Mouse (Mus musculus): ENCODE measurements at regions not wholly inside any gene's neighbourhood (a gene's known extent, or its start where the extent isn't known, plus 50 kb on each side); places are given as distances from the start of the nearest gene placed in this dataset.

GRCm38 (mm10) chr9:115367808-115368207 lies 57.6 kb upstream of the Stt3b start:
- TF ChIP-seq SRF (IDR thresholded peaks at IDR 0.05; ENCODE audit: control insufficient read depth, insufficient read length, low read depth) (no peak), CEBPB (IDR thresholded peaks at IDR 0.05; ENCODE audit: insufficient read depth, poor library complexity, severe bottlenecking) (no peak), MYOG (IDR thresholded peaks at IDR 0.05; ENCODE audit: control insufficient read depth in 1 of 3, insufficient read depth in 1 of 3, insufficient read length in 2 of 3, low read depth in 2 of 3) (no peak), MYOD1 (IDR thresholded peaks at IDR 0.05; ENCODE audit: control insufficient read depth in 1 of 3, insufficient read length in 2 of 3, low read depth in 2 of 3) (no peak), REST (IDR thresholded peaks at IDR 0.05; ENCODE audit: insufficient read depth, insufficient read length) (no peak), E2F4 (IDR thresholded peaks at IDR 0.05; ENCODE audit: insufficient read depth) (no peak), MAX (IDR thresholded peaks at IDR 0.05; ENCODE audit: low read depth) (no peak), POLR2A (IDR thresholded peaks at IDR 0.05; ENCODE audit: insufficient read length, low read depth) (no peak), USF1 (IDR thresholded peaks at IDR 0.05; ENCODE audit: low read depth) (no peak), TCF12 (IDR thresholded peaks at IDR 0.05; ENCODE audit: insufficient read depth, poor library complexity, severe bottlenecking) (no peak), TCF3 (IDR thresholded peaks at IDR 0.05; ENCODE audit: insufficient read length, low read depth) (no peak)
- H3ac ChIP-seq (ENCODE audit: control insufficient read depth, insufficient read length), result no peak overlapping the region

DNA sequence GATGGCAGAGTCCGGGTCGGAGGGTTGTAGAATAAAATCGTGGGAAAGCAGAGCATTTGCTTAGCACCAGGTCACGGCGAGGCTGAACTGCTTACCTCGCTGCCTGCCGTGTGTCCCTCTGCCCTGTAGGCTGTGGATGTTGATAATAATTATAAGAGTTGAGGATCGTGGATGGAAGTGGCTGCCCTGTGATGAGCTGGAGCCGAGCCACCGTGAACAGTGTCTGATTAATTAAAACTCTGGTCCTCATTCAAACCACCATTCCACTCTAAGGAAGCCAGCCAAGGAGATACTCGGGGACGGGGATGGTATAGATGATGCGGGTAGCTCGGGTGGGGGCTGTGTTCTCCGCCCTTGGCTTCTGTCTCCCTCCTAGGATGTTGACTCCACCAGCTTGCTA lies 70.1 kb upstream of the Stt3b start:
- Histone ChIP-seq H3K4me3 (no peak overlapping the region), H3K27me3 (ENCODE audit: control insufficient read depth, insufficient read depth, insufficient read length) (no peaks in the 10 kb centered on the region), H3ac (ENCODE audit: control insufficient read depth, insufficient read length) (no peak overlapping the region), H3K4me2 (ENCODE audit: low read depth) (no peak overlapping the region), H3K79me2 (ENCODE audit: control insufficient read depth, insufficient read depth) (no peaks in the 10 kb centered on the region), H3K36me3 (ENCODE audit: control insufficient read depth, insufficient read depth) (no peaks in the 10 kb centered on the region)
- TF ChIP-seq POLR2AphosphoS2 (IDR thresholded peaks at IDR 0.05; ENCODE audit: insufficient read length, low read depth) (no peak), E2F4 (IDR thresholded peaks at IDR 0.05; ENCODE audit: insufficient read depth) (no peak), POLR2A (IDR thresholded peaks at IDR 0.05; ENCODE audit: insufficient read length, low read depth) (no peak), USF1 (IDR thresholded peaks at IDR 0.05; ENCODE audit: low read depth) (no peak), CEBPB (IDR thresholded peaks at IDR 0.05; ENCODE audit: insufficient read depth, poor library complexity, severe bottlenecking) (no peak), SRF (IDR thresholded peaks at IDR 0.05; ENCODE audit: control insufficient read depth, insufficient read length, low read depth) (no peak), MYOD1 (IDR thresholded peaks at IDR 0.05; ENCODE audit: control insufficient read depth in 1 of 3, insufficient read length in 2 of 3, low read depth in 2 of 3) (no peak), MYOG (IDR thresholded peaks at IDR 0.05; ENCODE audit: control insufficient read depth in 1 of 3, insufficient read depth in 1 of 3, insufficient read length in 2 of 3, low read depth in 2 of 3) (no peak), REST (IDR thresholded peaks at IDR 0.05; ENCODE audit: insufficient read depth, insufficient read length) (no peak), TCF3 (IDR thresholded peaks at IDR 0.05; ENCODE audit: insufficient read length, low read depth) (no peak), TCF12 (IDR thresholded peaks at IDR 0.05; ENCODE audit: insufficient read depth, poor library complexity, severe bottlenecking) (no peak), MAX (IDR thresholded peaks at IDR 0.05; ENCODE audit: low read depth) (no peak)

More at GRCm38 (mm10) chr9:115367808-115368207, 57.6 kb upstream of the Stt3b start:
- Histone ChIP-seq H3K27me3 (ENCODE audit: control insufficient read depth, insufficient read depth, insufficient read length) (no peaks in the 10 kb centered on the region), H3K79me2 (ENCODE audit: control insufficient read depth, insufficient read depth) (no peaks in the 10 kb centered on the region), H3K4me2 (ENCODE audit: low read depth) (no peak overlapping the region), H3K36me3 (ENCODE audit: control insufficient read depth, insufficient read depth) (no peaks in the 10 kb centered on the region), H3K4me3 (no peak overlapping the region)

GRCm38 (mm10) chr9:115382824-115383475 lies 72.7 kb upstream of the Stt3b start:
- Histone ChIP-seq H3K27me3 (ENCODE audit: control insufficient read depth, insufficient read depth, insufficient read length) (no peaks in the 10 kb centered on the region), H3K4me3 (no peak overlapping the region), H3K79me2 (ENCODE audit: control insufficient read depth, insufficient read depth) (no peaks in the 10 kb centered on the region), H3ac (ENCODE audit: control insufficient read depth, insufficient read length) (no peak overlapping the region), H3K4me2 (ENCODE audit: low read depth) (no peak overlapping the region), H3K36me3 (ENCODE audit: control insufficient read depth, insufficient read depth) (no peaks in the 10 kb centered on the region)
- TF ChIP-seq MYOD1 (IDR thresholded peaks at IDR 0.05; ENCODE audit: control insufficient read depth in 1 of 3, insufficient read length in 2 of 3, low read depth in 2 of 3), result no peak
- TF ChIP-seq CEBPB (IDR thresholded peaks at IDR 0.05; ENCODE audit: insufficient read depth, poor library complexity, severe bottlenecking), result no peak
- no peak for TF ChIP-seq POLR2AphosphoS2 (IDR thresholded peaks at IDR 0.05; ENCODE audit: insufficient read length, low read depth)
- no peak for TF ChIP-seq MAX (IDR thresholded peaks at IDR 0.05; ENCODE audit: low read depth)

DNA sequence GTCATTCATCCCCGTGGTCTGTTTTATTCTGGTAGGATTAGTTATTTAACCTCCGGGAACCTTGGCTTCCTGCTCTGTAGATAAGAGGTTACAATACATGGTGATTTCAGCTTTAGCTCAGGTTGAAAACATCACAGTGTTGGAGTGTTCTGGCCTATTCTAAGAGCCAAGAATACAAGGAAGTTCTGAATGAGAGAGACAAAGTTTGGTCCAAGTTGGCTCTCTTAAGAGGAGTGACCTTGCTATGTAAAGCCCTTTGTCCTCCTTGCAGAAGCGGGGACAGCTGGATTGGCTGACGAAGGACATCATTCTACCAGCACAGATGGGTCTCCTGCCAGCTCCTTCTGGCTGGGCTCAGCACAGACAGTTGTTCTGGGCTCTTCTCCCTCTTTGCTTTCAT lies 73.7 kb upstream of the Stt3b start:
- Histone ChIP-seq H3ac (ENCODE audit: control insufficient read depth, insufficient read length) (no peak overlapping the region), H3K27me3 (ENCODE audit: control insufficient read depth, insufficient read depth, insufficient read length) (no peaks in the 10 kb centered on the region), H3K79me2 (ENCODE audit: control insufficient read depth, insufficient read depth) (no peaks in the 10 kb centered on the region), H3K4me2 (ENCODE audit: low read depth) (no peak overlapping the region), H3K36me3 (ENCODE audit: control insufficient read depth, insufficient read depth) (no peaks in the 10 kb centered on the region), H3K4me3 (no peak overlapping the region)
- TF ChIP-seq CEBPB (IDR thresholded peaks at IDR 0.05; ENCODE audit: insufficient read depth, poor library complexity, severe bottlenecking) (no peak), REST (IDR thresholded peaks at IDR 0.05; ENCODE audit: insufficient read depth, insufficient read length) (no peak), MYOG (IDR thresholded peaks at IDR 0.05; ENCODE audit: control insufficient read depth in 1 of 3, insufficient read depth in 1 of 3, insufficient read length in 2 of 3, low read depth in 2 of 3) (no peak), SRF (IDR thresholded peaks at IDR 0.05; ENCODE audit: control insufficient read depth, insufficient read length, low read depth) (no peak), USF1 (IDR thresholded peaks at IDR 0.05; ENCODE audit: low read depth) (no peak), E2F4 (IDR thresholded peaks at IDR 0.05; ENCODE audit: insufficient read depth) (no peak), POLR2AphosphoS2 (IDR thresholded peaks at IDR 0.05; ENCODE audit: insufficient read length, low read depth) (no peak)

- no peaks in the 10 kb centered on the region for H3K36me3 ChIP-seq (ENCODE audit: control insufficient read depth, insufficient read depth)
- no peak overlapping the region for H3ac ChIP-seq (ENCODE audit: control insufficient read depth, insufficient read length)
- no peaks in the 10 kb centered on the region for H3K27me3 ChIP-seq (ENCODE audit: control insufficient read depth, insufficient read depth, insufficient read length)
- H3K79me2 ChIP-seq (ENCODE audit: control insufficient read depth, insufficient read depth), result no peaks in the 10 kb centered on the region
- TF ChIP-seq POLR2A (IDR thresholded peaks at IDR 0.05; ENCODE audit: insufficient read length, low read depth) (no peak), POLR2AphosphoS2 (IDR thresholded peaks at IDR 0.05; ENCODE audit: insufficient read length, low read depth) (no peak), E2F4 (IDR thresholded peaks at IDR 0.05; ENCODE audit: insufficient read depth) (no peak), MYOG (IDR thresholded peaks at IDR 0.05; ENCODE audit: control insufficient read depth in 1 of 3, insufficient read depth in 1 of 3, insufficient read length in 2 of 3, low read depth in 2 of 3) (no peak), USF1 (IDR thresholded peaks at IDR 0.05; ENCODE audit: low read depth) (no peak), MAX (IDR thresholded peaks at IDR 0.05; ENCODE audit: low read depth) (no peak), REST (IDR thresholded peaks at IDR 0.05; ENCODE audit: insufficient read depth, insufficient read length) (no peak), MYOD1 (IDR thresholded peaks at IDR 0.05; ENCODE audit: control insufficient read depth in 1 of 3, insufficient read length in 2 of 3, low read depth in 2 of 3) (no peak), SRF (IDR thresholded peaks at IDR 0.05; ENCODE audit: control insufficient read depth, insufficient read length, low read depth) (no peak), TCF3 (IDR thresholded peaks at IDR 0.05; ENCODE audit: insufficient read length, low read depth) (no peak), TCF12 (IDR thresholded peaks at IDR 0.05; ENCODE audit: insufficient read depth, poor library complexity, severe bottlenecking) (no peak), CEBPB (IDR thresholded peaks at IDR 0.05; ENCODE audit: insufficient read depth, poor library complexity, severe bottlenecking) (no peak)
- no peak overlapping the region for H3K4me2 ChIP-seq (ENCODE audit: low read depth)
- H3K4me3 ChIP-seq, result no peak overlapping the region
Observed at GRCm38 (mm10) chr9:115384345-115384744, 74.1 kb upstream of the Stt3b start.

All from myocyte (in vitro differentiated cells).